Mouse (Mus musculus): Measurements from ENCODE around the gene Tle2. TPM values are rescaled to one million over a fixed set of nuclear protein-coding genes. Genes with fewer than 3 reads are reported as not detected.

Gene Tle2
- polyA plus RNA-seq, 1 experiment from 2014 or later, result 18.4 TPM

DNA sequence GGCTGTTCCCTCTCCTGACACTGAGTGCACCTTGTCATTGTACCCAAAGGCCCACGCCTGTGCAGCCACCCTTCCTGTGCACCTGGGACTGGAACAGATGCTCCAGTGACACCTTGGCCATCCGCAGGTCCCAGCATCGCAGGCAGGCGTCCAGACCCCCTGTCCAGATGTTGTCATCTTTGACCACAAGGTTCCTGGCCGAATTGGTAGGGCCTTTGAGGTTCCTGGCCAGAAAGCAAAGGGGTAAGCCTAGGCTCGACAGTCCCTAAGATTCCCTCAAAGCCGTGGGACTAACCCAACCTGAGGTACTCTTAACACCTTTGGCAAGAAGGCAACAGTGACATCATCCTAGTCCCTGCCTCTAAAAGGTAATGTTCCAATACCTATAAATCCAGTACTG, 18.3 kb downstream of the Tle2 start:
- no peak for ATAC-seq (ENCODE audit: insufficient number of reproducible peaks, low FRiP score, low TSS enrichment, low read depth)
- H3K36me3 ChIP-seq (ENCODE audit: control insufficient read depth, insufficient read depth, low read length), result no peaks in the 10 kb centered on the region
- H3K27me3 ChIP-seq (ENCODE audit: control insufficient read depth, insufficient read depth, low read length), result peaks cover 3% of the 10 kb centered on the region; the same call in 1 of the 2 replicates
- H3K4me1 ChIP-seq (ENCODE audit: control insufficient read depth, insufficient read depth, low read length), result peaks cover 22% of the 10 kb centered on the region
- no peak overlapping the region for H3K4me3 ChIP-seq (ENCODE audit: low read depth, low read length)
- no peaks in the 10 kb centered on the region for H3K9me3 ChIP-seq (ENCODE audit: control insufficient read depth, low read length)
- no peak overlapping the region for H3K4me2 ChIP-seq (ENCODE audit: low read depth, severe bottlenecking)
- no peak for DNase-seq (ENCODE audit: low spot score)
- H3K27ac ChIP-seq (replicated peaks; ENCODE audit: low read depth, low read length), result no peak overlapping the region
- WGBS, result 80% methylated on average over 7 of the region's 7 CpGs
- no peak overlapping the region for H3K9ac ChIP-seq (ENCODE audit: low read length)

GRCm38 (mm10) chr10:81593223-81593622, 18.9 kb downstream of the Tle2 start:
- Histone ChIP-seq H3K4me2 (ENCODE audit: low read depth, severe bottlenecking) (no peak overlapping the region), H3K36me3 (ENCODE audit: control insufficient read depth, insufficient read depth, low read length) (no peaks in the 10 kb centered on the region), H3K27me3 (ENCODE audit: control insufficient read depth, insufficient read depth, low read length) (peaks cover 3% of the 10 kb centered on the region; the same call in 1 of the 2 replicates), H3K9ac (ENCODE audit: low read length) (no peak overlapping the region), H3K9me3 (ENCODE audit: control insufficient read depth, low read length) (no peaks in the 10 kb centered on the region), H3K4me1 (ENCODE audit: control insufficient read depth, insufficient read depth, low read length) (peaks cover 22% of the 10 kb centered on the region), H3K27ac (replicated peaks; ENCODE audit: low read depth, low read length) (no peak overlapping the region), H3K4me3 (ENCODE audit: low read depth, low read length) (no peak overlapping the region)
- DNase-seq (ENCODE audit: low spot score) (no peak), ATAC-seq (ENCODE audit: insufficient number of reproducible peaks, low FRiP score, low TSS enrichment, low read depth) (no peak)
- WGBS, result 70% methylated on average over 4 of the region's 4 CpGs

DNA sequence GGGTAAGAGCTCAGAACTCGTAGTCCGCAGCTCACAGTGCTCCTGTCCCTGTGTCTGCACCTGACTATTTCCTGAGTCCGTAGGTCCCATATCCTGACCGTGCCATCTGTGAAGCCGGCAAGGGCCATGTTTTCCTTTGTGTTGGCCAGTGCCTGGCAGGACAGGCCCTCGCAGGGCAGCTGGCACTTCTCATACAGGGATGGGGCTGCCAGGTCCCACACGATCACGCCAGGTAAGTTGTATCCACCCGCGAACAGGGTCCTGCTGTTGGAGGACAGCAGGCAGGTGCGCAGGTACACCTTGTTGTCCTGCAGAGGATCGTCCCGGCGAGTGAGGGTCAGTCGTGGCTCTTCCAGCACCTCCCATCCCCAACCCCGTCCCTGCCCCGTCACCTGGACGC, 19.6 kb downstream of the Tle2 start:
- Histone ChIP-seq H3K36me3 (ENCODE audit: control insufficient read depth, insufficient read depth, low read length) (no peaks in the 10 kb centered on the region), H3K9ac (ENCODE audit: low read length) (no peak overlapping the region), H3K9me3 (ENCODE audit: control insufficient read depth, low read length) (no peaks in the 10 kb centered on the region), H3K27ac (replicated peaks; ENCODE audit: low read depth, low read length) (no peak overlapping the region), H3K4me1 (ENCODE audit: control insufficient read depth, insufficient read depth, low read length) (peaks cover 26% of the 10 kb centered on the region), H3K4me3 (ENCODE audit: low read depth, low read length) (no peak overlapping the region), H3K27me3 (ENCODE audit: control insufficient read depth, insufficient read depth, low read length) (peaks cover 3% of the 10 kb centered on the region; the same call in 1 of the 2 replicates), H3K4me2 (ENCODE audit: low read depth, severe bottlenecking) (no peak overlapping the region)
- DNase-seq (ENCODE audit: low spot score) (no peak), ATAC-seq (ENCODE audit: insufficient number of reproducible peaks, low FRiP score, low TSS enrichment, low read depth) (no peak)
- WGBS, result 71% methylated on average over 18 of the region's 18 CpGs

DNA sequence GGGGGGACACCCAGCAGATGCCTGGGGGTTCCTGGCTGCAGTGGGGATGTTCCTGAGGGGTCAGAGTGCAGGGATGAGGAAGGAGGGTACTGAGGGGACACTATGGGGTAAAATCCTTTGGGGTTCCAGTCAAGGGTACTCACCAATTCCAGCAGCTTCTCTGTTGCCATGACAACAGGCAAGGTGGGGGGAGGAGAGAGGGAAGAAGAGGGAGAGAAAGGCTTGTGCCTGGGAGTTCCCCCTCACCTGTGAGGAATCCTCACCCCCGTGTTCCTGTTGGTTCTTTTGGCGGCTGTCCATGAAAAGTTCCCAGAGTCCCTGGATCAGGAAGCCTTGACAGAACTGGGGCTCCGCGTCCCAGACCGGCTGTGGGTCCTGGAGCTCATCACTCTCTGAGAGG, 21.2 kb downstream of the Tle2 start:
- H3K27ac ChIP-seq (replicated peaks; ENCODE audit: low read depth, low read length), result no peak overlapping the region
- peaks cover 33% of the 10 kb centered on the region for H3K4me1 ChIP-seq (ENCODE audit: control insufficient read depth, insufficient read depth, low read length)
- no peaks in the 10 kb centered on the region for H3K9me3 ChIP-seq (ENCODE audit: control insufficient read depth, low read length)
- H3K4me2 ChIP-seq (ENCODE audit: low read depth, severe bottlenecking), result no peak overlapping the region
- ATAC-seq (ENCODE audit: insufficient number of reproducible peaks, low FRiP score, low TSS enrichment, low read depth) (no peak), DNase-seq (ENCODE audit: low spot score) (no peak)
- 45% methylated on average over 5 of the region's 5 CpGs for WGBS
- no peak overlapping the region; the same call in 1 of the 2 replicates for H3K9ac ChIP-seq (ENCODE audit: low read length)
- H3K36me3 ChIP-seq (ENCODE audit: control insufficient read depth, insufficient read depth, low read length), result no peaks in the 10 kb centered on the region
- H3K4me3 ChIP-seq (ENCODE audit: low read depth, low read length), result no peak overlapping the region
- H3K27me3 ChIP-seq (ENCODE audit: control insufficient read depth, insufficient read depth, low read length), result peaks cover 3% of the 10 kb centered on the region; the same call in 1 of the 2 replicates

GRCm38 (mm10) chr10:81596611-81597010, 22.2 kb downstream of the Tle2 start:
- Histone ChIP-seq H3K9ac (ENCODE audit: low read length) (peak overlapping the region; percentile 28; the same call in 1 of the 2 replicates), H3K4me3 (ENCODE audit: low read depth, low read length) (no peak overlapping the region), H3K4me2 (ENCODE audit: low read depth, severe bottlenecking) (peak overlapping the region; percentile 43), H3K27me3 (ENCODE audit: control insufficient read depth, insufficient read depth, low read length) (peaks cover 3% of the 10 kb centered on the region; the same call in 1 of the 2 replicates), H3K9me3 (ENCODE audit: control insufficient read depth, low read length) (no peaks in the 10 kb centered on the region), H3K36me3 (ENCODE audit: control insufficient read depth, insufficient read depth, low read length) (no peaks in the 10 kb centered on the region), H3K27ac (replicated peaks; ENCODE audit: low read depth, low read length) (peak overlapping the region; percentile 77), H3K4me1 (ENCODE audit: control insufficient read depth, insufficient read depth, low read length) (peaks cover 40% of the 10 kb centered on the region)
- DNase-seq (ENCODE audit: low spot score) (peak; percentile 58), ATAC-seq (ENCODE audit: insufficient number of reproducible peaks, low FRiP score, low TSS enrichment, low read depth) (no peak)
- WGBS, result 0% methylated on average over 10 of the region's 10 CpGs

DNA sequence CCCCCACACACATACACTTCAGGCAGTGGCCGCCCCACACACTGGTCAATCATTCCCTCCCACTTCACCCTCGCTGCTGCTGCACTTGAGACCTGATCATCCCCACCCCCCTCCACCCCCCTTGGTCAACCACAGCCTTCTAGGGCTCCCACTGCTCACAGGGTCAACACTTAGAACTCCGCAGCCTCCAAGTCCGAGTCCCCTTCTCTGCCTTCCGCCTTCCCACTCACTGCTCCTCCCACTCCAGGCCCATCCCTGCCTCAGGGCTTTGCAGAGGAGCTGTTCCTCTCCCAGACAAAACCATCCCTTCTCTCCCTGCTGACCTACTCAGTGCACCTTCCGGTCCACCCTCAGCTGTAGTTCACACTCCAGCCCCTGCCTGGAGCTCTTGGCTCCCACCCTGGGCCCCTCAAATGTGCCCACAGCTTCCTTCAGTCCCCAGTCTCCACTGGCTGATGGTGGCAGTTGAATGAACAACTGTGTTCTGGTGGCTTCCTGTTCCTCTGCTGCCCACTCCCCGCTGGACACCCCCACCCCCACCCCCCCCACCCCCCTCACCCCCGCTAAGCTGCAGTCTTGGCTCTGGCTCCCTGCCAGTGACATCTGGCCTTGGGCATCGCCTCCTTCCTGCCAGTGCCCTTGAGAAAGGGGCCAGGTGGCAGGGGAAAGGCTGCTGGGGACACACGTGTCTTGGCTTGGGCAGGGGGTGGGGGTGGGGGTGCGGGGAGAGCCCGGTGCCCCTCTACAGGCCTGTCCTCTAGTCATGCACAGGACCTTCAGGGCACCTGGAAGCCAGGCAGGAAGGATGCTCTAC, 23.0 kb downstream of the Tle2 start:
- 2% methylated on average over 12 of the region's 12 CpGs for WGBS
- Histone ChIP-seq H3K27ac (replicated peaks; ENCODE audit: low read depth, low read length) (peak overlapping the region; percentile 77; the same call in 1 of the 2 replicates), H3K4me2 (ENCODE audit: low read depth, severe bottlenecking) (peak overlapping the region; percentile 43), H3K27me3 (ENCODE audit: control insufficient read depth, insufficient read depth, low read length) (peaks cover 3% of the 10 kb centered on the region; the same call in 1 of the 2 replicates), H3K4me1 (ENCODE audit: control insufficient read depth, insufficient read depth, low read length) (peaks cover 43% of the 10 kb centered on the region), H3K9ac (ENCODE audit: low read length) (peak overlapping the region; percentile 28), H3K4me3 (ENCODE audit: low read depth, low read length) (peak overlapping the region; percentile 6; the same call in 1 of the 2 replicates), H3K9me3 (ENCODE audit: control insufficient read depth, low read length) (no peaks in the 10 kb centered on the region), H3K36me3 (ENCODE audit: control insufficient read depth, insufficient read depth, low read length) (no peaks in the 10 kb centered on the region)
- DNase-seq (ENCODE audit: low spot score), result peak; percentile 63
- peak; percentile 19; the same call in 1 of the 2 replicates for ATAC-seq (ENCODE audit: insufficient number of reproducible peaks, low FRiP score, low TSS enrichment, low read depth)

DNA sequence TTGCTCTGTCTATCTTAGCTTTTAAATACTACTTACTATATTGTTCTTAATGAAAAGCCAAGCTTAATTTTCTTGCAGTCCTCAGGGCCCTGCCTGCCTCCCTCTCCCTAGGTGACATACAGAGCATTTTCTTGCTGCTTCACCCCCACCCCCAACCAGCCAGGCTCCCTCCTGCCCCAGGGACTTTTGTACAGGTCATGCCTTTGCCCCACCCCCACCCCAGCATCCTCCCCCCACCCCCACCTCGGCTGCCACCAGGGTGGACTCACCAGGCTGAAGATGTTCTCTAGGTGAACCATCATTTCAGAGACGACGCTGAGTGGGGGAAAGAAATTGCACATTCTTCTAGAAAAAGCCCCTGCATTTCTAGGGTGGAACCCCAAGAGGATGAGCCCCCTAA, 24.0 kb downstream of the Tle2 start:
- 31% methylated on average over 3 of the region's 3 CpGs for WGBS
- no peak overlapping the region for H3K4me2 ChIP-seq (ENCODE audit: low read depth, severe bottlenecking)
- no peak for ATAC-seq (ENCODE audit: insufficient number of reproducible peaks, low FRiP score, low TSS enrichment, low read depth)
- DNase-seq (ENCODE audit: low spot score), result no peak
- no peak overlapping the region for H3K27ac ChIP-seq (replicated peaks; ENCODE audit: low read depth, low read length)
- peaks cover 48% of the 10 kb centered on the region for H3K4me1 ChIP-seq (ENCODE audit: control insufficient read depth, insufficient read depth, low read length)
- no peak overlapping the region for H3K4me3 ChIP-seq (ENCODE audit: low read depth, low read length)
- no peaks in the 10 kb centered on the region for H3K36me3 ChIP-seq (ENCODE audit: control insufficient read depth, insufficient read depth, low read length)
- no peaks in the 10 kb centered on the region for H3K9me3 ChIP-seq (ENCODE audit: control insufficient read depth, low read length)
- H3K9ac ChIP-seq (ENCODE audit: low read length), result no peak overlapping the region
- peaks cover 3% of the 10 kb centered on the region; the same call in 1 of the 2 replicates for H3K27me3 ChIP-seq (ENCODE audit: control insufficient read depth, insufficient read depth, low read length)

DNA sequence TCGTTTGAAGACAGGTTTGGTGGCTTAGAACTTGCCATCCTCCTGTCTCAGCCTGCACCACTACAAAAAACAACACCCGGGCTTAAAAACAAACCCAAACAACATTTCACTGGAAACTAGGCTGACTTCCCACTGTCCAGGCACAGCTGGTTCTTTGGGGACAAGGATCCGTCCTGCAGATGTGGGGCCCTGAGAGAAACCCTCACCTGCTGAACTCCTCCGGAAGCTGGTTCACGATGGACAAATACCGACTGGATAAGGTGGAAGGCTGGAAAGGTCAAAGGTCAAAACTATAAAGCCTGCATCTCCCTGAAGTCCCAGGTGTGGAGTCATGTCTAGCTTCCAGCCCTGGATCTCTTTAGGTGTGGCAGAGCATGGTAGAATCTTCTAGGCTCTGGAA, 24.5 kb downstream of the Tle2 start:
- no peak overlapping the region for H3K9ac ChIP-seq (ENCODE audit: low read length)
- no peak overlapping the region for H3K27ac ChIP-seq (replicated peaks; ENCODE audit: low read depth, low read length)
- ATAC-seq (ENCODE audit: insufficient number of reproducible peaks, low FRiP score, low TSS enrichment, low read depth) (no peak), DNase-seq (ENCODE audit: low spot score) (no peak)
- H3K36me3 ChIP-seq (ENCODE audit: control insufficient read depth, insufficient read depth, low read length), result no peaks in the 10 kb centered on the region
- no peaks in the 10 kb centered on the region for H3K9me3 ChIP-seq (ENCODE audit: control insufficient read depth, low read length)
- peaks cover 3% of the 10 kb centered on the region; the same call in 1 of the 2 replicates for H3K27me3 ChIP-seq (ENCODE audit: control insufficient read depth, insufficient read depth, low read length)
- H3K4me3 ChIP-seq (ENCODE audit: low read depth, low read length), result no peak overlapping the region
- peaks cover 48% of the 10 kb centered on the region for H3K4me1 ChIP-seq (ENCODE audit: control insufficient read depth, insufficient read depth, low read length)
- no peak overlapping the region for H3K4me2 ChIP-seq (ENCODE audit: low read depth, severe bottlenecking)
- WGBS, result 22% methylated on average over 6 of the region's 6 CpGs
